Mouse (Mus musculus) embryonic facial prominence, embryonic 12.5 days (tissue): Measurements from ENCODE around the gene Ripply2. TPM values are rescaled to one million over a fixed set of nuclear protein-coding genes. Genes with fewer than 3 reads are reported as not detected.
"Not testable (repeated sequence)": the region's sequence is repeated elsewhere in the genome, so short reads cannot be mapped to it uniquely, and the experiment has no call there.

Source experiments
- ATAC-seq: fragments of 200-750 bp; cut with Nextera tagmentation; 2 replicates; pipeline ENCODE4 v1.8.0; 2017; ENCODE audit not compliant: insufficient number of reproducible peaks, insufficient read depth, low FRiP score, low TSS enrichment
- H3K27ac ChIP-seq: fragments of 300-500 bp; sonication (generic); 2 replicates; pipeline ENCODE4 v1.5.1; 2016; ENCODE audit warnings: mild to moderate bottlenecking
- H3K27me3 ChIP-seq: fragments of 300-500 bp; sonication (generic); 2 replicates; pipeline ENCODE4 v1.6.1; 2016; ENCODE audit warnings: mild to moderate bottlenecking, moderate library complexity
- H3K36me3 ChIP-seq: fragments of 300-500 bp; sonication (generic); 2 replicates; pipeline ENCODE4 v1.6.1; 2016; ENCODE audit warnings: mild to moderate bottlenecking
- H3K4me1 ChIP-seq: fragments of 300-500 bp; sonication (generic); 2 replicates; pipeline ENCODE4 v1.6.1; 2016
- H3K4me2 ChIP-seq: fragments of 300-500 bp; sonication (generic); replicated peaks from 2 replicates; pipeline ENCODE4 v1.6.1; 2016; ENCODE audit warnings: mild to moderate bottlenecking, moderate library complexity
- H3K4me3 ChIP-seq: fragments of 300-500 bp; sonication (generic); 2 replicates; pipeline ENCODE4 v1.5.1; 2016; ENCODE audit warnings: mild to moderate bottlenecking
- H3K9ac ChIP-seq: fragments of 300-500 bp; sonication (generic); 2 replicates; pipeline ENCODE4 v1.6.1; 2016; ENCODE audit warnings: mild to moderate bottlenecking, moderate library complexity
- H3K9me3 ChIP-seq: fragments of 300-500 bp; sonication (generic); 2 replicates; pipeline ENCODE4 v1.6.1; 2016; ENCODE audit warnings: mild to moderate bottlenecking, moderate library complexity
- WGBS: fragments of 180-500 bp; shearing (Covaris S2); methylation state at CpG from one replicate; pipeline ENCODE4 v1.1.7; 2016; 5-methylcytosine and 5-hydroxymethylcytosine counted together
- polyA plus RNA-seq: library from polyadenylated mRNA; unstranded; fragments of >200 nt; fragmentation: Nextera tagmentation; extraction: Ambion mirVana; gene quantifications from 2 replicates; pipeline ENCODE4 v1.2.1, GENCODE M21; 2016

Ripply2 gene
- polyA plus RNA-seq, result not detected in 2 replicates

GRCm38 (mm10) chr9:87015288-87015937 is at the start of gene Ripply2:
Ripply2 (plus strand) TSS chr9:87015537.
- WGBS, result under 1% methylated on average over 71 of the region's 71 CpGs

GRCm38 (mm10) chr9:86972471-86972870 is 42.9 kb upstream of the Ripply2 start:
- ATAC-seq, H3K27ac ChIP-seq, H3K4me2 ChIP-seq, H3K9me3 ChIP-seq, H3K9ac ChIP-seq, H3K4me1 ChIP-seq, H3K4me3 ChIP-seq, H3K27me3 ChIP-seq, H3K36me3 ChIP-seq: not testable (repeated sequence)

More at GRCm38 (mm10) chr9:87015288-87015937, at the start of gene Ripply2:
- Histone ChIP-seq H3K36me3 (no peaks in the 10 kb centered on the region), H3K4me1 (peaks cover 8% of the 10 kb centered on the region; the same call in 1 of the 2 replicates), H3K27me3 (peaks cover 44% of the 10 kb centered on the region), H3K4me2 (peak within 1 kb of the TSS; percentile 82), H3K9ac (peak within 1 kb of the TSS; percentile 19; the same call in 1 of the 2 replicates), H3K9me3 (no peaks in the 10 kb centered on the region), H3K4me3 (peak within 1 kb of the TSS; percentile 47), H3K27ac (no peak within 1 kb of the TSS)
- peak; percentile 52; the same call in 1 of the 2 replicates for ATAC-seq

- Histone ChIP-seq H3K27me3 (no peaks in the 10 kb centered on the region), H3K4me1 (no peaks in the 10 kb centered on the region), H3K9me3 (no peaks in the 10 kb centered on the region), H3K9ac (no peak overlapping the region), H3K27ac (no peak overlapping the region), H3K36me3 (no peaks in the 10 kb centered on the region), H3K4me3 (no peak overlapping the region), H3K4me2 (no peak overlapping the region)
- WGBS, result 57% methylated on average over 4 of the region's 4 CpGs
- ATAC-seq, result no peak
Measured at GRCm38 (mm10) chr9:86973562-86973961, 41.8 kb upstream of the Ripply2 start.

GRCm38 (mm10) chr9:86976896-86977295 is 38.4 kb upstream of the Ripply2 start:
- no peak for ATAC-seq
- H3K4me2 ChIP-seq, result no peak overlapping the region
- no peak overlapping the region for H3K27ac ChIP-seq
- H3K4me3 ChIP-seq, result no peak overlapping the region
- peaks cover 3% of the 10 kb centered on the region; the same call in 1 of the 2 replicates for H3K4me1 ChIP-seq
- H3K36me3 ChIP-seq, result no peaks in the 10 kb centered on the region
- H3K9me3 ChIP-seq, result no peaks in the 10 kb centered on the region
- WGBS, result 81% methylated on average over 4 of the region's 4 CpGs
- H3K27me3 ChIP-seq, result no peaks in the 10 kb centered on the region
- no peak overlapping the region for H3K9ac ChIP-seq

- Histone ChIP-seq H3K4me2 (no peak overlapping the region), H3K9ac (no peak overlapping the region), H3K36me3 (no peaks in the 10 kb centered on the region), H3K4me1 (peaks cover 3% of the 10 kb centered on the region; the same call in 1 of the 2 replicates), H3K27me3 (no peaks in the 10 kb centered on the region), H3K4me3 (no peak overlapping the region), H3K27ac (no peak overlapping the region), H3K9me3 (no peaks in the 10 kb centered on the region)
- ATAC-seq, result no peak
- 65% methylated on average over 7 of the region's 7 CpGs for WGBS
Measured at GRCm38 (mm10) chr9:86978257-86978907, 37.0 kb upstream of the Ripply2 start.

GRCm38 (mm10) chr9:86980048-86980447 is 35.3 kb upstream of the Ripply2 start:
- Histone ChIP-seq H3K27ac (no peak overlapping the region), H3K27me3 (no peaks in the 10 kb centered on the region), H3K4me1 (peaks cover 3% of the 10 kb centered on the region; the same call in 1 of the 2 replicates), H3K9me3 (no peaks in the 10 kb centered on the region), H3K36me3 (no peaks in the 10 kb centered on the region), H3K4me3 (no peak overlapping the region), H3K4me2 (no peak overlapping the region), H3K9ac (no peak overlapping the region)
- no peak for ATAC-seq

GRCm38 (mm10) chr9:86980942-86981341 is 34.4 kb upstream of the Ripply2 start:
- H3K9me3 ChIP-seq, result no peaks in the 10 kb centered on the region
- H3K4me3 ChIP-seq, result no peak overlapping the region
- no peak overlapping the region for H3K4me2 ChIP-seq
- no peak for ATAC-seq
- 50% methylated on average over 2 of the region's 2 CpGs for WGBS
- no peaks in the 10 kb centered on the region for H3K36me3 ChIP-seq
- no peak overlapping the region for H3K27ac ChIP-seq
- peaks cover 3% of the 10 kb centered on the region; the same call in 1 of the 2 replicates for H3K4me1 ChIP-seq
- no peaks in the 10 kb centered on the region for H3K27me3 ChIP-seq
- H3K9ac ChIP-seq, result no peak overlapping the region

- Histone ChIP-seq H3K27ac (no peak overlapping the region), H3K4me1 (peaks cover 3% of the 10 kb centered on the region; the same call in 1 of the 2 replicates)
Measured at GRCm38 (mm10) chr9:86981551-86981950, 33.8 kb upstream of the Ripply2 start.

GRCm38 (mm10) chr9:86984583-86984982 is 30.8 kb upstream of the Ripply2 start:
- peaks cover 3% of the 10 kb centered on the region; the same call in 1 of the 2 replicates for H3K4me1 ChIP-seq
- H3K9ac ChIP-seq, result no peak overlapping the region
- no peaks in the 10 kb centered on the region for H3K36me3 ChIP-seq
- H3K27ac ChIP-seq, result no peak overlapping the region
- 70% methylated on average over 3 of the region's 3 CpGs for WGBS
- ATAC-seq, result no peak
- no peaks in the 10 kb centered on the region for H3K27me3 ChIP-seq
- no peak overlapping the region for H3K4me2 ChIP-seq
- no peak overlapping the region for H3K4me3 ChIP-seq
- H3K9me3 ChIP-seq, result no peaks in the 10 kb centered on the region

More at GRCm38 (mm10) chr9:86981551-86981950, 33.8 kb upstream of the Ripply2 start:
- WGBS, result 15% methylated on average over 10 of the region's 10 CpGs
- no peaks in the 10 kb centered on the region for H3K9me3 ChIP-seq
- no peak overlapping the region for H3K9ac ChIP-seq
- H3K36me3 ChIP-seq, result no peaks in the 10 kb centered on the region
- no peak for ATAC-seq
- 0 out of 2 replicates have a peak overlapping the region, but pooled peaks have one; percentile 8 for H3K4me2 ChIP-seq
- no peak overlapping the region for H3K4me3 ChIP-seq
- H3K27me3 ChIP-seq, result no peaks in the 10 kb centered on the region

- no peak overlapping the region for H3K4me2 ChIP-seq
- H3K36me3 ChIP-seq, result no peaks in the 10 kb centered on the region
- no peaks in the 10 kb centered on the region for H3K9me3 ChIP-seq
- no peak overlapping the region for H3K27ac ChIP-seq
- H3K27me3 ChIP-seq, result no peaks in the 10 kb centered on the region
- no peak for ATAC-seq
- H3K9ac ChIP-seq, result no peak overlapping the region
- WGBS, result 59% methylated on average over 6 of the region's 6 CpGs
- peaks cover 3% of the 10 kb centered on the region; the same call in 1 of the 2 replicates for H3K4me1 ChIP-seq
- no peak overlapping the region for H3K4me3 ChIP-seq
Measured at GRCm38 (mm10) chr9:86985105-86985504, 30.2 kb upstream of the Ripply2 start.

- H3K4me2 ChIP-seq, result no peak overlapping the region
- H3K4me1 ChIP-seq, result peaks cover 3% of the 10 kb centered on the region; the same call in 1 of the 2 replicates
- H3K27me3 ChIP-seq, result no peaks in the 10 kb centered on the region
- no peak overlapping the region for H3K9ac ChIP-seq
- no peak for ATAC-seq
- H3K4me3 ChIP-seq, result no peak overlapping the region
- 28% methylated on average over 7 of the region's 7 CpGs for WGBS
- no peaks in the 10 kb centered on the region for H3K36me3 ChIP-seq
- H3K27ac ChIP-seq, result no peak overlapping the region
- H3K9me3 ChIP-seq, result no peaks in the 10 kb centered on the region
Measured at GRCm38 (mm10) chr9:86986703-86987296, 28.5 kb upstream of the Ripply2 start.

- no peak overlapping the region for H3K27ac ChIP-seq
- H3K4me2 ChIP-seq, result no peak overlapping the region
- no peak for ATAC-seq
- H3K27me3 ChIP-seq, result no peaks in the 10 kb centered on the region
- peaks cover 3% of the 10 kb centered on the region; the same call in 1 of the 2 replicates for H3K4me1 ChIP-seq
- H3K36me3 ChIP-seq, result no peaks in the 10 kb centered on the region
- H3K4me3 ChIP-seq, result no peak overlapping the region
- H3K9ac ChIP-seq, result no peak overlapping the region
- H3K9me3 ChIP-seq, result no peaks in the 10 kb centered on the region
Measured at GRCm38 (mm10) chr9:86989822-86990221, 25.5 kb upstream of the Ripply2 start.
